Mouse (Mus musculus): ENCODE data around the gene Trim27.

Trim27 gene

DNA sequence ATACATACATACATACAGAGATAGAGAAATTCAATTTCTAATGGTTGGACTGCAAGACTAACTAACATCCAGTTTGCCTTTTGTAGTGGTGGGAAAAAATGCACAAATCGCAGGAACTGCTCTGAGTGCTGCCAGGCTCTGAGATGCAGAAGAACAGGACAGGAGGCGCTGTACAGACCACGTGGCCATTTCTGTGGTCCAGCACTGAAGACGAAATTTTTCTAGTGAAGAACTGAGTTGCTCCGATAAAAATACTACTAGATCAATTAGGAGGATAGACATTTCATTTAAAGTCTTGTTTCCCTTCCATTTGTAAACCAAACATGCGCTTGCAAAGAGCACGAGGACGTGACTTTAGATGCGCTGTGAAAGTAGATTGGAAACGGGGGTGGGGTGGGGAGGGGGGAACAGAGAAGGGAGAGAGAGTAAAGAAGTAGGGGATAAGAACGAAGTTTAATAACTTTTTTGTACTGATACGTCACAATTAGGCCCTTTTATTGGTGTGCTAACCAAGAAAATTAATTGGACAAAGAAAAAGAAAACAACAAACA is 7.6 kb upstream of the Trim27 start:
- in situ Hi-C loops (cut with MboI) = loop anchor here (25.0 kb wide), 1 partner anchor 859 kb away; no protein-coding TSS in a partner anchor

DNA sequence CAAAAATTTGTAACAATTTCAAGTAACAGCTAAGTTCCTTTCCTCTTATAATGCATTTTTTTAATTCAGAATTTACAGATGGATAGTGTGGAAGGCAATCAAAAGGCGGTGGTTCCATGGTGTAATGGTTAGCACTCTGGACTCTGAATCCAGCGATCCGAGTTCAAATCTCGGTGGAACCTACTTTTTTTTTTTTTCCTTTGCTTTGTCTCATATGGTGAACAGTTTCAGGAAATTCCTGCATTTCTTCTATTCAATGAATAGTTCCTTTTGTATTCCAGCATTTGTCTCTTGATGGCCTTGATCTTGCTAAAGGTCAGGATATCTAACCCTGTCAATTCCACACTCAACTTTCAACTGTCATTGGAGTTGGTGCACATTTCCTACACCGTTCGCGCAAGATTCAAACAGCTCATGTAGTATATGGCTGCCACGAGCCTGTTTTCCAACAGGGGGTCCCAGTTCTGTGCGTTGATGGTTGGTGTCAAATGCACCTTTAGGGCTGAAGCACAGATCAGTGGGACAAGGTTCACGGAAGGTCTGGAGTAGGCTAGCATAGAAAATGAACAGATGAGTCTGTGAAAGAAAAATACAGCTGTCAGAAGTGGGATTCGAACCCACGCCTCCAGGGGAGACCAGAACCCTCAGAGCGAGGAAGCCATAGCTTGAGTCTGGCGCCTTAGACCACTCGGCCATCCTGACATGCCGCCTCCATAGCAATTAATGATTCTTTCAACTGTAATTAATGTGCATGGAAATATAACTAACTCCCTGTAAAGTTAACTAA is 6.8 kb upstream of the Trim27 start:
- in situ Hi-C loops (cut with MboI) = loop anchor here (25.0 kb wide), 1 partner anchor 860 kb away; no protein-coding TSS in a partner anchor

DNA sequence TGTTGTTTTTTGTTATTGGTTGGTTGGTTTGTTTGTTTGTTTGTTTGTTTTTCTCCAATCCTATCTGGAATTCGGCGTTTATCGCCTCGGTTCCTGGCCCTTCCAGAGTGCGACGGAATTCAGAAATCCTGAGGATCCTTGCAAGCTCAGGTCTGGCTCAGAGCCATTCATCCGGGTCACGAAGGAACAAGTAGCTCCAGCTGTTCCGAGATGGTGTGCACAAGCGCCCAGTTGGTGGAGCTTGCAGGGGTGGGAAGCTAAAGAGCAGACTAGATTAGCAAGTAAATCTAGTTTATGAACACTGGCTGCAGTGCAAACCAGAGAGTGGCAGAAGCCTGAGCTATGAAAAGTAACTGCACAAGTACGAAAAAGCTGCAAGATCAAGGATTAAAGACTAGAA is 6.2 kb upstream of the Trim27 start:
- in situ Hi-C loops (cut with MboI) = loop anchor here (25.0 kb wide), 1 partner anchor 861 kb away; no protein-coding TSS in a partner anchor

DNA sequence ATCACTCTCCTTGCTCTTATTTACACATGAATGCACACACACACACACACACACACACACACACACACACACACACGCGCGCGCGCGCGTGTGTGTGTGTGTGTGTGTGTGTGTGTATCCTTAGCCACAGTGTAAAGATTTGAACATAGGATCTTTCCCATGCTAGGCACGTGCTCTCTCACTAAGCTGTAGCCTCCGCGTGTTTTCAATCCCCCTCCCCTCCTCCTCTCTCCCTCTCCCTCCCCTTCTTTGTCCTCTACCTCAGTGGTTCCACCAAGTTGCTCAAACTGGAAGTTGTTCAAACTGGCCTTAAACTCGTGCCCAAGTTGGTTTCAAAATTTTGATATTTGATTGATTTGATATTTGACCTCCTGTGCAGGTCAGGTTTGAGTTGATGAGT is 2.5 kb upstream of the Trim27 start:
- in situ Hi-C loops (cut with MboI) = no loop called here

DNA sequence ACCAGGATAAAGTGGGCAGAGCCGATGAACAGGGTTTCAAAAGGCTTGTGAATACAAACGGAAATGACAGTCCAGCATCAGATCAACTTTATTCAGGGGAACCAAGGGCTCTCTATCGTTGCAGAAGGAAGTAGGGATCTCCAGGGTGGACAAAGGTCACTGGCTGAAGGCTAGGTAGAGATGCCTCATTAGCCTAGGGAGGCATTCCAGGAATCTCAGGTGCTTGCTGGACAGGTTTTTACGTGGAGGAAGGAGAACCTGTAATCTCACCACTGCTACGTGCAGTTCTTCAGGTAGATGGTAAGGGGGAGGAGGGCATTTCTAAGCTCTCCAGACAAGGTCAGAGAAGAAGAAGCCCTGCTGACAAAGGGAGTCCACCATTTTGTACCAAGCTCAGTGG is 1.6 kb upstream of the Trim27 start:
- in situ Hi-C loops (cut with MboI) = no loop called here

DNA sequence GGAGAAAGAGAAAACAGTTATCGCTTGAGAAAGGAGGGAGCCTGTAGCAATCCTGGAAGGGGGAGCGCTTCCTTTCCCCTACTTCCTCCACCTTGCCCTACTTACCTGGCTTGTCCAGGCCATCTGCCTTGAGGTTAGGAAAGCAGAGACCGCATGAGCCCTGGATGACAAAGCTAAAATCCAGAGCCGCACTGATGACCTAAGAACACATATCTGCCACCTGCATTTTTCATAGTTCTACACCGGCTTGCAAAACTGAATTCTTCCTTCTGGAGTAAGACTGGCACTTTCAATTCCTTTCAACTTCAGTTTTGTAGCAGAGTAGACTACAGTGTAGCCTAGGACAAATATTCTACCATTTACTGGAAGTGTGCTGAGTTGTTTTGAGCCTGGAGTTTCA is 881 bp upstream of the Trim27 start:
- in situ Hi-C loops (cut with MboI) = no loop called here

DNA sequence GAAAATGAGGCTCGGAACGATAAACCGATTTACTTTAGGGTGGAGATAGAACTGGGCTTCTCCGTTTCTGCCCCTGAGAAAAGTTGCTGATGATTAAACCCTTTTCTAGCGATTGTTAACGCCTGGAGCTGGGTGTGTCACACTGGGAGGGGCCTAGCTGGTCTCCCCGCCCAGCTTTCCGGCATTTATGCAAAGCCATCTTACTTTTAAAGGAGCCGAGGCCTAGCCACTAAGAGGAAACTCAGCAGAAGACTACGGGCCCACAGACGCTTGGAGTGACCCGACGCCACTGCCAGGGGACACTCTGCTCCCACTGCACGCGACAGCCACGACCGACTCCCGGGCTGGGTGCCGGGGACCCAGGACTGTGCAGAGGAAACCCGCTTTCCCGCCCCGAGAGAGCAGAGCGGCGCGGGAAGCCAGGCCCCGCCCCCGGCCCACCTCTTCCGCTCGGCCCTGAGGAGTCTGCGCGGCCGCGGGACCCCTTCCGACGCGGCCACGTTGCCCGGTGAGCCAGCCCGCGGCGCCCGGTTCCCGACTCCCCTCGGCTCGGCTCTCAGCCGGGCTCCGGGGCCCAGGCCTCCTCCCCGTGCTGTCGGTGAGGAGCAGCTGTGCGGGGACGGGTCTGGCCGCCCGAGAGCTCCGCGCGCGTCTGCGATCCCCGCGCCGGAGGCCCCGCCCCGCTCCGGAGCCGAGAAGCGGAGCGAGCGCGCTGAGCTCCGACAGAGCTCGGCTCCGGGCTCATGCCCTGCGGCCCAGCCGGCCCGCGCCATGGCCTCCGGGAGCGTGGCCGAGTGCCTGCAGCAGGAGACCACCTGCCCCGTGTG is 692 bp downstream of the Trim27 start:
- in situ Hi-C loops (cut with MboI) = no loop called here

DNA sequence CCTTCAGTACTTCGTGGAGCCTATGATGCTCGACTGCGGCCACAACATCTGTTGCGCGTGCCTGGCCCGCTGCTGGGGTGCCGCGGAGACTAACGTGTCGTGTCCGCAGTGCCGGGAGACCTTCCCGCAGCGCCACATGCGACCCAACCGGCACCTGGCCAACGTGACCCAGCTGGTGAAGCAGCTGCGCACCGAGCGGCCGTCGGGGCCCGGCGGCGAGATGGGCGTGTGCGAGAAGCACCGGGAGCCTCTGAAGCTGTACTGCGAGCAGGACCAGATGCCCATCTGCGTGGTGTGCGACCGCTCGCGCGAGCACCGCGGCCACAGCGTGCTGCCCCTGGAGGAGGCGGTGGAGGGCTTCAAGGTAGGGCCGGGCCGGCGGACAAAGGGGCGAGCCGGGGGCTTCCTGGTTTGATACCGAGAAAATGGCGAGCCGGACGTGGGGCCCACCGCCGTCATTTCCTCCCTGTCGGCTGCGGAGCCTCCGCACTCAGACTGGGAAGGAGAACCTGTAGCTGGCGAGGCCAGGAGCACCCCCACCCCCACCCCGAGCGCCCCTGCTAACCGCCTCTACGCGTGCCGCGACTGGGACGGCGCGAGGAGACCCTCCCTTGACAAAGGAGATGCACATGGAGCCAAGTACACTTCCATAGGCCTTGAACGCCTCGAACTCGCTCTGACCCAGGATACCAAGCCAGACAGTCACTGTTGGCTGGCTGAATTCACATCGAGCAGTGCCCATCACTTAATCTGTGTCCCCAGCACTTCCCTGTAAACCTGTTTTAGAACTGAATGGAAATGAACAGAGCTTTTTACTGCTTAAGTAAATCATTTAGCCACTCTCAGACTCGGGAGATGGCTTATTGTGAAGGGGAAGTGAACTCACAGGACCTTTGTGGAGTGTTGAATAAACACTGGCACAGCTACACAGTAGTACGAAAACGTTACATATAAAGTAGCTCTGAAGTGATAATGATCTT is 1.6 kb downstream of the Trim27 start:
- in situ Hi-C loops (cut with MboI) = no loop called here

DNA sequence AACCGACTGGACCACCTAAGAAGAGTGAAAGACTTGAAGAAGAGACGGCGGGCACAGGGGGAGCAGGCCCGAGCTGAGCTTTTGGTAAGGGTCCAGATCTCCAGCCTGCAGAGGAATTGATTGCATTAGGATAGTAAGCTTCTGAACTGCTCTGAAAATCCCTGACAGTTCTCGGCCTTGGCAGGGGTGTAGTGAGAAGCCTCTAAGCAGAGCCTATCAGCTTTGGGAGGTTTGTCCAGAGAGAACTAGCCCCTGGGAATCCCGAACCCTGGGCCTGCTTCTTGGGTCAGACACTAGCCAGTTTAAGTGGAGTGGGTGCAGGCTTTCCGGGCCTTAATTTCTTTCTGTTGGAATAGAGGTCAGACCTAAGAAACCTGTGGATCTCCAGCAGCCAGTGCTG is 2.8 kb downstream of the Trim27 start:
- in situ Hi-C loops (cut with MboI) = no loop called here

DNA sequence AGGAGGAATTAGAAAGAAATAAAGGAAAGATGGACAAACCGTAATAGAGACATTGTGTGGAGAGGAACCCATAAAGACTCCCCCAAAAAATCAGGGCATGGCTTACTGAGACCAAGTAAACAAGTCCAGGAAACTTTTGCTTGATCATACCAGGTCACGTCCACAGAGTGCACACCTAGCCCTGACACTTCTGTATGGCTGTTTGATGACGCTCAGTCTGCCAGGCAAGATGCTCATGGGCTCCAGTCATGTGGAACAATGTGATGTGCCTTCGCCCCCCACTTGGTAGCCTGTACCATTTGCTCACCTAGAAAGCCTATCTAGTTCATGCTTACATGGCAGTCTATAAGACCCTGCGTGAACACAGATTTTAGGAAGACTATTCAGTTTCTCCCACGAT is 3.8 kb downstream of the Trim27 start:
- in situ Hi-C loops (cut with MboI) = no loop called here

DNA sequence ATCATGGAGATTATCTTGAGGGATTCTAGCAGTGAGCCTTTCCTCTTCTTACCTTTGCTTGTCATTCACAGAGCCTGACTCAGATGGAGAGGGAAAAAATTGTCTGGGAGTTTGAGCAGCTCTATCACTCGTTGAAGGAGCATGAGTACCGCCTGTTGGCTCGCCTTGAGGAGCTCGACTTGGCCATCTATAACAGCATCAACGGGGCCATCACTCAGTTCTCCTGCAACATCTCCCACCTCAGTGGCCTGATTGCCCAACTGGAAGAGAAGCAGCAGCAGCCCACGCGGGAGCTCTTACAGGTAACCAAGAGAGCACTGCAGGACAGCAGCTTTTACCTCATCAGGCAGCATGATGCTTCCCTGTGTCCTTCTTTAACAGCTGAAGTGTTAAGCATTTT is 4.4 kb downstream of the Trim27 start:
- in situ Hi-C loops (cut with MboI) = no loop called here

DNA sequence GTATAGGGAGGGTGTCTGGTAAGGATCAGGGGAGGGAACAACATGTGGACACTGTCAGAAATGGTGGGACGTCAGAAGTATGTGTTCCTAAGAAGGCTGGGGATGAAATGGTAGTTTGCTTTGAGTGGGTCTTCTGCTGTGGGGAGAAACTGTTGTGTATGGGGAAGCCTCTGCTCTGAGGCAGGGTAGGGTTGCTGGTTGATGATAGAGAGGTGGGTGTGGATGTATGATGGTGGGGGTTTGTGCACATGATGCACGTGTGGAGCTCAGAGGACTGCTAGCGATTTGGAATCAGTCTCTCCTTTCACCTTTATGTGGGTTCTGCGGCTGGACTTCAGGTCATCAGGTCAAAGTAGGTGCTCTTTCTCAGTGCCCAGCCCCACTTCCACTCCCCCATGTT is 6.3 kb downstream of the Trim27 start:
- in situ Hi-C loops (cut with MboI) = no loop called here

DNA sequence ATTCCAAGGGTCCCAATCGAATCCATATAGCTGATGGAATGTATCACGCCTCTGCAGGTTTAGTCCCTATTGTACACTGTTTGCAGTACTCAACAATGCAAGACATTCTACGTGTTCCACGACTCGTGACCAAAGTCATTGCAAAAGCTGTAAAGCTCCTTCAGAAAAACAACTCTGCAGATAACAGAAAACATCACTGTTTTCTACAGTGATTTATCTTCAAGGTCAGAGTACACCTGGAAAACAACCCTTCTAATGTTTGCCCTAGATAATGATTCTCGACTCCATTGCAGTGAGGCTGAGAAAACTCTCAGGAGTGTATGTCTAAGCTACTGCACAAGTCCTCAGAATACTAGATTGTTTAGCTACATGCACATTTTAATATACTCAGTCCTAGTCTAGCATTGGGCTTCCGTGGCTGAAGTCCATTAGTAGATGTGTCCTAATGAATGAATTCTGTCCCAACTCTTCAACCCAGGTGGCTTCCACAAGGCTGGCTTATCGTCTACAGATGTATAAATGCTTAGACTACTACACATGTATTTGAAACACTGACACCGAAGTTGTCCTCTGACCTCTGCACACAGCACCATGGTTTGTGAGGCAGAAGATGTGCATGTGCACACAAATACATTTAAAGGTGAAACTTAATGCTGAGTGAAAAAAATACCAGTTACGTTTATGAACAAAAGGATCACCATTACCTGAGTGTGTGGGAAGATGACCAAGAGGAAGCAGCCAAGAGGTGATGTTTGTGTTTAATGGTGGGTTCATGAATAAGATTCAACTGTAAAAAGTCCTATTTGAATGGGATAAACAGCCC is 16.4 kb downstream of the Trim27 start:
- in situ Hi-C loops (cut with MboI) = no loop called here

DNA sequence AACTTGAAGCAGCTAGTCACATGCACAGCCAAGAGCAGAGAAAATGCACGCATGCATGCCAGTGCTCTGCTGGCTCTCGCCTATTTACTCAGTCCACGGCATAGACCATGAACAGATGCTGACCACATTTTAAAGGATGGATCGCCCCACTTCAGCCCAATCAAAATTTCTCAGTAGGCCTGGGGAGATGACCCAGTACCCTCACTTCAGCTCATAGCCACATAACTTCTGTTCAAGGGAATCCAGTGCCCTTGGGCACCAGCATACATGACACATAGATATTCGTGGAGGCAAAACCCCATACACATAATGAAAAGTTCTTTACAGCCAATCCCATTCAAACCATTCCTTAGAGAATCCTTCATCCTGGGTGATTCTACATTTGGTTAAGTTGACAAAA is 18.5 kb downstream of the Trim27 start:
- in situ Hi-C loops (cut with MboI) = no loop called here

DNA sequence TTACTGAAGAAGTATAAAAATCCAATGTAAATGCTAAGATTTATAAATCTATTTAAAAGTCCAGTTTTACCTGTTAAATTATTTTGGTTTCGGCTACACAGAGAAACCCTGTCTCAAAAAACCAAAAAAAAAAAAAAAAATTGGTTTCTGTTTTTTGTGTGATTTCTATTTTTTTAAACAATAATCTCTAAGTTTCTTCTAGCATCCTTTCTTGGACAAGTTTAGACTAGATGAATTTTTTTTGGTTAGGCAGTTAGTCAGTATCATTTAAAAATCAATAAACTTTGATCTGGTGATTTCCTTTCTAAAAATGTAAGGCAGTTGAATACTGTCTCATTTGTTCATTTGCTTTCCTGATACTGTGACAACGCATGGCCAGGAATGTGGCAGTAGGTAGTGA is 19.1 kb downstream of the Trim27 start:
- in situ Hi-C loops (cut with MboI) = no loop called here

DNA sequence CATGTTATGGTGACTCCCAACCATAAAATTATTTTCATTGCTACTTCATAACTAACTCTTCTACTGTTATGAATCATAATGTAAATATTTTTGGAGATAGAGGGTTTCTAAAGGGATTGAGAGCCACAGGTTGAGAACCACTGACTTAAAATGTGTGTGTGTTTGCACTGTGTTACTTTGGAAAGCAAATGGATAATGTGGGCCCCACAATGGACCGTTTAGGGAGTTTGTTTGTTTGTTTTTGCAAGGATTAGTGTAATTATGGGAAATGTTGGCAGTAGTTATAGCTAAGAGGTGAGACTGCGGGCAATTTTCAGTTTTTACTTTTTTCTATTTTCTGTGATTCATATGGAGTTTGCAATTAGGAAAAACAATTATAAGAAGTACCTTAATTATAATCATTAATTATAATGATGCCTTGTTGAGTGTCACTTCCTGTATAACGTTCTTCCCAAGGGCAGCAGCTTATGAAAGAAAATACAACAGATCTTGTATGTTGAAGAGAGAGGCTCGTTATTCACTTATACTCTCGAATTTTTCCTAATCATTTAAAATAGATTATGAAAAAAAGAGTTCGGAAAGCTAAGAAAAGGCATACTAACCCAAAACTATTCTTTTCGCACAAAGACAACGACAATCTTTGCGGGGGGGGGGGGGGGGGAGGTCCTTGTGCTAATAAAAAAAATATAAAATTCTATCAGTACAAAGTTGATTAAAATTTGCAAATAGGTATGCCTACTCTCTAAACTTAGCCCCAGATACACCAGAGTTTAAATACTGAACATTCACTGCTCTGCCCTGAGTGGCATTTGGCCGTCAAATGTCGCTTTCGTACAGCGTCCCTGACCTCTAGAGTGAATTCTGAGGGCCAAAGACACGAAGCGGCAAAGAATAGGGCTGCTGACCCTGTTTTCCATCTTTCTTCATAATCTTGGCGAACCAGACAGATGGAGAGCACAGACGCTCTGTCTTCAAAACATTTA is 20.1 kb downstream of the Trim27 start:
- in situ Hi-C loops (cut with MboI) = loop anchor here (5.0 kb wide), 1 partner anchor 37 kb away; no protein-coding TSS in a partner anchor

DNA sequence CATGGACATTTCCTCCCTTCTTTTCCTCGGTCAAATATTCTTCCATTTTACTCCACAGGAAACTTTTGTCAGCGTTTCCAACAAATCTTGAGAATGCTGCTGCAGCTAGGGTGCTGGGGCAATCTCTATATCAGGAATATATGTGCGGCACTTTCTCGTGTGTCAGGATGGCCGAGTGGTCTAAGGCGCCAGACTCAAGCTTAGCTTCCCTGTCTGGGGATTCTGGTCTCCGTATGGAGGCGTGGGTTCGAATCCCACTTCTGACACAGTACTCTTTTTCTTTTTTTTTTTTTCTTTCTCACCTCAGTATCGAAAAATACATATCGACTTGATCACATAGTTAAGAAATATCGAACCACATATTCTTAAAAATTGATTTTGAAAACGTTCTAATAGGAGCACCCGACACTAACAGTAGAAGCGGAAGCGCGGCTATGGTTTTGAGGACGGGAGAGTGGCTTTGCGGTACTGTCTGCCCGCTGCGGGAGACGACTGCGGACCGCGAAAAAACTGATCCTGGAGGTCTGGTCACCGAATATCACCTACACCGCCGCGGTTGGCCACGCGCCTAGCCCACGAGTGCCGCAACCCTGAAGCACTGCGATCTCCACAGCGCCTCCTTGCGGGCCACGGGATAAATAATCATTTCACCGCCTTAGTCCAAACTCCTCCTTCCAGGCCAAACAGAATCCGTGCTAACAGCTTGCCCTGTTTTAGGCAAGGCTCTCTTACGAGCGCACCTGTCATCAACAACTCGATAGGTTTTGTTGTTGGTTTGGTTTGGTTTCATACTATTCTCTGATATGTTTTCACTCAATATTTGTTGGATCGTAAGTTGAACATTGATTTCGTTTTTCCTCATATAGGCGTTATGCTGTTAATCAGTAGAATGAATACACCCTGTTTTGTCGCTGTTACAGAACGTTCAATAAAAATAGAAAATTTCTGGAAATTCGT is 21.1 kb downstream of the Trim27 start:
- in situ Hi-C loops (cut with MboI) = loop anchor here (5.0 kb wide), 1 partner anchor 38 kb away; no protein-coding TSS in a partner anchor

Data from mature B cell (primary cell).